Mouse (Mus musculus): Measurements from ENCODE around the gene Adh7.
A peak's percentile ranks its signal among the peaks of the same experiment; 100 is the strongest.

Adh7 gene

DNA sequence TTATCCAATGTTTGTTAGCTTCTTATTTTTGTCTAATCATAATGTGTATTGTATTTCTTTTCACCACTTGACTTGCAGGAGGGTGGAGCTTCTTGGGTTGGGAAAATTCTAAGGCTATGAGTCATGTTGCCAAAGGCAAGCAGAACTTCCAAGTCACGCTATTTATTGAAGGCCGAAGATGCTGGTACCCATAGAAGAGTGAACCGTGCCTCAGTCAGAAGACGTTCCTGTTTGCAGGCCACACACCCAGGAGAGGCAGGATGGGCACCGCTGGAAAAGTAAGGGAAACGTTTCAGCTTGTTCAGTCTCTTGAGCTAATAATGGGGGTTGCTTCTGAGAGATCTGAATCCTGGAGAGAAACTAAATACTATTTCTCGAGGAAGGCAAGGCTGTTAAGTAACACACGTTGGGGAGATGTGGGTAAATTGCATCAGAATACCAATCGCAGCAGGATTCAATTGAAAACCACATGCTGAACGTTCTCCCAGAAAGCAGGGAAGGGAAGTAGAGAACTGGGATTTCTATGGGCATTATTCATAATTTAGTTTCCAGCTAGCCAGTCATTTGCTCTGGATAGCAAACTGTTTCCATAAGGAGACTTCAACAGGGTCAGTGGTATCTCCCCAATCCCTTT lies at the start of gene Adh7:
Adh7 (plus strand) TSS at position 130 of the 634 bp plus-strand sequence.
- no peak for DNase-seq (ENCODE audit: low spot score in 2 of 2)

DNA sequence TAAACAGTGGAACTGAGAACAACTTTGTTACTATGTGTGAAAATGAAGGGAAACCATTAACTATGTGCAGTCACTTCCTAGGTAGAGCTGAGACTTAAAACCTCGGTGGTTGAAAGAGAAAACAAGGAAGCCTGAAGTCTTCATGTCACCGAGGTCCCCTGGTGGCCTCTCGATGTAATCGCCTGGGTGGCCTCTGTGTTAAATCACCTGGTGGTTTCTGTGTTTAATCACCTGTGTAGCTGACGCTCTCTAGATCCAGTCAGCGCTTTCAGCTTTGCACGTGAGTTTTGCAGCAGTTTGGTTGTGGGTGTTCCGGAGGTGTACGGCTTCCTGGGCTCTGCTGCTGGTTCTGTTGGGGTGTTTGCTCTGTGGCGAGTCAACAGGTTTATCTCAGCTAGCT lies 44.3 kb upstream of the Adh7 start:
- DNase-seq (ENCODE audit: low spot score in 2 of 2): peak in 1 of 2 experiments; percentile 15

DNA sequence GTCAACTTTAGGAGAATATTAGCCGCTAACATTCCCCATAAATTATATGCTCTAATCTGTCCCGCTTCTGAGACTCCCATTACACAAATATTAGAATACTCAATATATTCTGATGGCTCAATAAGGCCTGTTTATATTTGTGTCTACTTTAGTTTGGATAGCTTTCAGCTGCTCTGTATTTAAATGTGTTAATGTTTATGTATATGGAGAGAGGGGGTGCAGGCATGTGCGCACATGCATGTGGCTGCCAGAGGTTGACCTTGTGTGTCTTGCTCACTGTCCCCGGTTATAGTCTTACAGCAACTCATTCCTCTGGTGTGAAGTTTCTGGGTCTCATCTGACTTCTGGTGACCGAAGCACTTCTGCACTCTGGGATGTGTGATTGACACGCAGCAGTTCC lies 42.0 kb upstream of the Adh7 start:
- DNase-seq (ENCODE audit: low spot score in 2 of 2): no peak

DNA sequence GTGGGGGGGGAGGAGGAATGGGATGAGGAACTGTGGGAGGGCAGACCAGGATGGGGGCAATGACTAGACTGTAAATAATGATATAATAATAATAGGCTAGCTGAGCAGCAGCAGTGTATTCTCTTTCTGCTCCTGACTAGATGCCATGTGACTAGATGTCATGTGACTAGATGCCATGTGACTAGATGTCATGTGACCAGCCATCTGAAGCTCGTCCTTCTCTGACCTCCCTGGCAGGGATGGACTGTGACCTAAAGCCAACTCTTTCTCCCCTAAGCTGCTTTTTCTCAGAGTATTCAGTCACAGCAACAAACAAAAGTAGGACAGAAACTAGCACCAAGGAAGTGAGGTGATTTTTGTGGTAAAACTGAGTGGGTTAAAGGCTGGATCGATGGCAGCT lies 35.5 kb upstream of the Adh7 start:
- no peak for DNase-seq (ENCODE audit: low spot score in 2 of 2)

DNA sequence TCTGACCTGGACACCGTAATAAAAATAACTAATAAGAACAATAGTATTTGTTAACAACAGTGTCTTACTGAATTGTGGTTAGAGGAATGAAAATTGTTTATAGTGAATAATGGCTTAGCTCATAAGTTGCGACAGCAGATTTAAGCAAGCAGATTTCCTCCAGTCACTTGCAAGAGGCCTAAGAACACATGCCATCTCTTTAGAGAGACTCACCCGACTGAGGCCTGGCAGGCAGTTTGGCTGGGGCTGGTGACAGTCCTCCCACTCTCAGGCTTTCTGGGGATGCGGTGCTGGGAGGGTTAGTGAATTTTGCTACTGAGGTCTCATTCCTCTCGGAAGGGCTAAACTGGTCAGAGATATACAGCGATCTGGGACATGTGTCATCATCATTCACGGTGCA lies 34.2 kb upstream of the Adh7 start:
- no peak for DNase-seq (ENCODE audit: low spot score in 2 of 2)

DNA sequence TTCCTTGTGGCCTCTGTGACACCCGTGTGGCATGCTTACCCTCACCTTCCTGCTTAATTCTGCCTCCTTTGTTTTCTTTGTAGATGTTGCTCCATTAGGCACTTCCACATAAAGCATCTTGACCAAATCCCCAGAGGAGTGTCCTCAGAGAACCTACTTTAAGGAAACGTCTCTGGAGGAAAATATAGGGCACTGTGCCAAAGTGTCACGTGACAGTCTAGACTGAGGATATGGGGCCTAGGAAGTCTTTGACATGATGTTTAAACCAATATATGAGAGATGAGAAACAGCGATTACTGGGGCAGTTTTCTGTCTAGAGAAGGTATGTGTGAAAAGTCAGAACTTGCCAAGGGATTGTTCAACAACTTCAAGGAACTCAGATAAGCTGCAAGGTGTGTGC lies 32.3 kb upstream of the Adh7 start:
- DNase-seq (ENCODE audit: low spot score in 2 of 2): no peak

DNA sequence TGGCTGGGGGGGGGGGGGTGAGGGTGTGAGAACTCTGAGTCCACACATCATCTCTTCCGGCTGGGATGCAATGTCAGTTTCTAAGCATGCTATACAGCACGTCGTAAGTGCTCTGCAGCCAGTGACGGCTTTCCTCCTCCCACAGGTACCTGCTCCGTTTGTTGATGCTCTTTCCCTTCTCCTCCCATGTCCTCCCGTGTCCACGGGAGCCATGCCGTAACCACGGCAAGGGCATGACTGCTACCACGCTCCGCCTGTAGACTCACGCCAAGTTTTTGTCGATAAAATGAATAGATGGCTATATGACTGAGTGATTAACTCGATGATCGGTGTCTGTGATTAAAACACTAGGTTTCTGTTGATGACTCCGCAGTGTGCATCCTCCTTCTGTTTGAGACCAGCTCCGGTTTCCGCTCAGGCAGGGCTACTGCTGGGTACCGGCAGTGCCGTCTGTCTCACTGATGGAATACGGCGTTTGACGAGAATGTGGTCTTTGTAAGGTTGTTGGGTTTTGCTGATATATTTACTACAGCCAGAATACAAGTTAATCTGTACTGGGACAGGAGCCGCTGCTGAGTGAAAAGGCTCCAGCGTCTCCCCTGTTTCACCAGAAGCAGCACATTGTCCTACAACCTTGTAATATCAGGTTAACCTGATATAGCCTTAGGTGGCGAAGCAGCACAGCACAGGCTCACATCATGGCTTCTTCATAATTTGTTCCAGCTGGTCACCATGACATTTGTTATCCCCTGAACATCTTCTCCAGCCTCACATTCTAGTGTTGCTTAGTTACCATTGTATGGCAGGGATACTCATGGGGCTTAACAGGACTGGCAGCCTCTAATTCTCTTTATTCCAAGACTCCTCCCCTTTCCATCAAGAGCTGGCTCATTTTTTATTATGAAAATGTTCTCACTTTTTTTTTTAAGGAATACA lies 31.3 kb upstream of the Adh7 start:
- DNase-seq (ENCODE audit: low spot score in 2 of 2): no peak

DNA sequence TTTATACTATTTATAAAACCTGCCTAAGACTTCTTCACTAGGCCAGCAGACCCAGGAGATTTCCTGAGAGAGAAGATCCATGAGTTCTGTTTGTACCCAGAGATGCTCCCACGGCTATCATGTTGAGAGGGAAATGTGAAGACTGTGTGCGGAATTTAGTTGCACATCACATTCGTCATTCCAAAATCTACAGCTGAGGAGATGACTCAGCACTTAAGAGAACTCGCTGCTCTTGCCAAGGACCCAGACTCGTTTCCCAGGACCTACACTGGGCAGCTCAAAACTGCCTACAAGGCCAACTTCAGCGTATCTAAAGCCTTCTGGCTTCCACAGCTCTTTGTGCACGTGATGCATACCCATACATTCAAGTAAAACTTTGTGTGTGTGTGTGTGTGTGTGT lies 25.3 kb upstream of the Adh7 start:
- DNase-seq (ENCODE audit: low spot score in 2 of 2): no peak

DNA sequence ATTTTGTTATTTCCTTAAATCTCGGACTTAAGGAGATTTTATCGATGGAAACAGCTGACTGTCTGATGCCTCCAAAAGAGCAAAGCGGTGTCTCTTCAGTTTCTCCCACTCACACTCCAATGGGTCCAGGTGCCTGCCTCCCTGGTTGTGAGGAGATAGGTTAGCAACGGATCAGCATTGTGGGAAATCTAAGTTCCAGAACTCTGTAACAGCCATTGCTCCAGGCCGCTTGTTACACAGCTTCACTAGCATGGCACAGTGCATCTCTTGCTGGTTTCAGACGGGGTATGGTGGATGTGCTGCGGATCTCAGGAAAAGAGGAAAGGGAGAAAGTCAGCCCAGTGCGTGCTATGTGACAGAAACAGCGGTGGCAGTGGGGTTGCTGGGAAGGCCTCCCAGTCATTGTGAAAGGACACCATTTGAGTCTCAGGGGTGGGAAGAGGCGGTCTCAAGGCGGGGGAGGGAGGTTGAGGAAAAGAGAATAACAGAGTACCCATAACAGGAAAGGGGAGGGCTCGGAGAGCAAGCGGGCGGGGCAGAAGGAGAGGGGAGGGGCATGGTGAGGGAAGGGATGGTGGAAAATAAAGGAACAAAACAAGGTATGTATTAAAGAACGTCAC lies 23.8 kb upstream of the Adh7 start, which contains the start of gene 4930579F01Rik:
4930579F01Rik (minus strand) TSS at position 143 of the 620 bp plus-strand sequence.
- DNase-seq (ENCODE audit: low spot score in 2 of 2): no peak

DNA sequence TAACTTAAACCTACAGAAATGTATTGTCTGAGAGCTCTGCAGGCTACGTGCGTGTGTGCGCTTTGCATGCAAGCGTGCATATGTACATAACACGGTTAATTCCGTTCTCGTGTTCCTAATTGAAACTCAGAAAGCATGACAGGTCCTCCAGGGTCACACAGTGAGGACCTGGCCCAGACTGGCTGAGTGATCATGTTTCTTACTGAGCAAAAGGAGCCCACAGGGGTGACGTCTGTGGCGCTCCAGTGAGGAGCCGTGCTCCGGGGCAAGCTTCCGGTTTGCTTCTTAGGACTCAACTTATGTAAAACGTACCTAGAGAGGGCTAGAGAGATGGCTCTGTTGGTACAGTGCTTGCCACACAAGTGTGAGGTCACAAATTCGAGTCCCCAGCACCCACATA lies 20.5 kb upstream of the Adh7 start:
- DNase-seq (ENCODE audit: low spot score in 2 of 2): no peak

DNA sequence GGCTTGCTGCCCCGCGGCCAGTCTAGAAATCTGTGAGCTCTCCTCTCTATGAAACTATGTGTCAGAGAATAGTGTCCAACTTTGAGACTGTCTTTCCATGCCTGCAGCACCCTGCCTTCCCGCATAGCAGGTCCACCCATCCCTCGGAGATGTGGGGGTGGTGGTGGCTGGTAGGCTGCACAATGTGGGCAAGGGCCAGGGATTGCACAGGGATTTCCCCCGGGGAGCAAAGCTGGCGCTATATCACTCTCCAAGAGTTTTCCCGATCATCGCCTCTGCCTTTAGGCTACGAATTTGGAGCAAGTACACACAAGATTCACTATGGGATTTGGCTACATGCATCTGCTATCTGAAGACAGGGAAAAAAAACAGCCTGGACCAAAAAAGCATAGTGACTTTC lies 20.0 kb upstream of the Adh7 start:
- no peak for DNase-seq (ENCODE audit: low spot score in 2 of 2)

DNA sequence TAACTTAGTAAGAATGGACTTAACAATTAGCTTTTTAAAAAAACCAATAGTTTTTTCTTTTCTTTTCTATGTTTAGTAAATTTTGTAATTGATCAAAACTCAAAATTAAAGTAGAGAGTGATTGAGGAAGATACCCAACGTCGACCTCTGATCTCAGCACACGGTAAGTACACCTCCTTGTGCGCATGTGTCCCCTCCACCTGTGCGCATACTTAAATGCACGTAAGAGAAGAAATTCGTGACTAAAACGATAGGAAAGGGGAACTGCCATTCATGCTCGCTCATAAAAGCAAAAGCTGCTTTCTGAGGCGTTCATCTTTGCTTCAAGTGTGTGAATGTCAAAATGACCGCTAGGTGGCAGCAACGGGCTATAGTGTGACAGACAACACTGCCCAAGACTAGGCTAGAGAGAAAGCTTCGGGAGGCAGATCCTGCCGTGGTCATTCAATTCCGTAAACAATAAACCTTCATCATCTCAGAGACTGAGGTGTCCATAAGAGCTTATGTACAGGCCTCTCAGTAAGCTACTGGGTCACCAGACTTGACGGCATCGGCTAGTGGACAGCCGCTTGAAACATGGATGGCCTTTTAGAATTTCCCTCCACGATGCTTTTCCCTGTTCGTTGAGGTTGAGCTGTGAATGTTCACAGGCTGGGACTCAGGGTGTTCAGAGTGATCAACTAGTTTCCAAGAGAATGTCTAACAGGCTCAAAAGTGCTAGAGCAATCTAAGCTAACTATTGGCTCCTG lies 19.4 kb upstream of the Adh7 start:
- peak; percentile 55 to 85 for DNase-seq (ENCODE audit: low spot score in 2 of 2)

DNA sequence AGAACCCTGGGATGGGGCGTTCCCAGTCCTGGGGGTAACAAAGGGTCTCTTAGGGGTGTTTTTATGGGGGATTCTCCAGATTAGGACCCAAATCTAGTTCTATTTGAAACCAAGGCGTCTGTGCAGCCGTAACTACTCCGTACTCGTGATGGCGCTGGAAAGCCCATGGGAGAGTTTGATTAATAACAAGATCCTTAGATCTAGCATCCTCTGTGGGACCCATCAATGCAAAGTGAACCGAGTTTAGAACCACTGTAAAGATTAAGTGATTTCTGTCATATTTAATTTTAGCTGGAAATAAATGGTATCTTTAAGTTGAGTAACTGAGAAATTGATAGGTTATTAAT lies 18.9 kb upstream of the Adh7 start:
- DNase-seq (ENCODE audit: low spot score in 2 of 2): no peak

DNA sequence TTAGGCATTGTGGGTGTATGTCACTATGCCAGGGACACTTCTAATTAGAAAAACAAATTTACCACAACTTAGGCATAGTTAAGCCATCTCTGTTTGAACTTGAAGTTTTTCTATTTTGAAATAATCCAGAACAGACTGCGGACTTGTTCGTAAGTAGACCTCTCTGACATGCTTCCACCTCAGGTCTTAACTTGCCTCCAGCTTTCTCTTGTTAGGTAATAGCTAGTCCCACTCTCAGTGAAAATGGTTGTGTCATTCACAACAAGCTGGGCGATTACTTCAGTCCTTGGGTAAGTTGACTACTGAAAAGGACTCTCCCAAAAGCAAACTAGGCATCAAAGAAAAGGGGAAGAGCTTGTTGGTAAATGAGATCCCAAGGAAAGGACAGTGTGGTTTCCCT lies 8.7 kb upstream of the Adh7 start:
- no peak for DNase-seq (ENCODE audit: low spot score in 2 of 2)

DNA sequence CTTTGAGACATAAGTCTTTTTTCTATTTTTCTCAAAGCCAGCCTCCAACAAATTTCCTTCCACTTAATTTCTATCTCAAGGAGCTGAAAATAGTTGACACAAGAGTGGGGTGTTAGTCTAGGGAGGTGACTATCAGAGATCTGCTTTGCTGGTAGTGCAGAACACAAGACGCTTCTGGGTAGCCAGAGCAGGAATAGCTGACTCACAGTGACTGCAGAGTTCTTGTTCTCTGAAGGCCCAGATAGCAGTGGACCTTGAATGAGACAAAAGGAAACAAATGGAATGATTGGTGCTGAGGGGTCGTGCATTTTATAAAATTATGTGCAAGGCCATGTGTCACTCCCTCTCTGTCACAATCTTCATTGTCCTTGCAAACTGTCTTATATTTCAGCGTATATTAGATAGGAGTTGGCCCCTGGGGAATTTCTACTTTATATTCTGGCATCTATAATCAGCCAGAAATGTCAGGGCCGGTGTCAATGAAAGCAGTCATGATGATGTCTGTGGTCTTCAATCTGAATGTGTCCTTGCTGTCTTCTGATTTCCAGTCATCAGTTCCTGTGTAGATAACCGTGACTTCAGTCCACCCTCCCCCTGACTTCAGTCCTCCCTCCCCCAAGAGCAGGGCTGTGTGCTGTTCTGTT lies 7.0 kb upstream of the Adh7 start:
- DNase-seq (ENCODE audit: low spot score in 2 of 2): no peak

DNA sequence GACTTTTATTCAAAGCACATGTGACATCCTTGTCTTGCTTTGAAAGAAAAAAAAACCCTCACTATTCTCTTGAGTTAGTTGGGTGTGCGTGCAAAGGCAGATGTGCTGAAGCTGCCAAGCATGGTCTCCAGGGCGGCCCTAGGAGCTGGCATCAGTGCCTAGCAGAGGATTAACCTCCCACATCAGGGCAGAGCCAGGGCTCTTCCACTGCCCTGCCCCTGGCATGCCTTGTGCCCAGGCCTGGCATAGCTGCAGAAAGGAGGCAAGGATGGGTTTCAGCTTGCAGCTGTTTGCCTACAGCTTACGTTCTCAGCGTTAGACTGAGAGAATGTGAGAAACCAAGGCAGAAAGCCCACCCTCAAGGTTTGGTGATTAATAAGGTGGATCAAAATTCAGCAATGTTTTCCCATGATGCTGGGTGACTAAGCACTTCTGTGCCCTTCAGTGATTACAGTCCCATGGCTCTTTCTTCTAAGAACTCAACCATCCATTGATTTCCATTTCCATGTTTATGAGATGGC lies 5.1 kb upstream of the Adh7 start:
- DNase-seq (ENCODE audit: low spot score in 2 of 2): no peak

DNA sequence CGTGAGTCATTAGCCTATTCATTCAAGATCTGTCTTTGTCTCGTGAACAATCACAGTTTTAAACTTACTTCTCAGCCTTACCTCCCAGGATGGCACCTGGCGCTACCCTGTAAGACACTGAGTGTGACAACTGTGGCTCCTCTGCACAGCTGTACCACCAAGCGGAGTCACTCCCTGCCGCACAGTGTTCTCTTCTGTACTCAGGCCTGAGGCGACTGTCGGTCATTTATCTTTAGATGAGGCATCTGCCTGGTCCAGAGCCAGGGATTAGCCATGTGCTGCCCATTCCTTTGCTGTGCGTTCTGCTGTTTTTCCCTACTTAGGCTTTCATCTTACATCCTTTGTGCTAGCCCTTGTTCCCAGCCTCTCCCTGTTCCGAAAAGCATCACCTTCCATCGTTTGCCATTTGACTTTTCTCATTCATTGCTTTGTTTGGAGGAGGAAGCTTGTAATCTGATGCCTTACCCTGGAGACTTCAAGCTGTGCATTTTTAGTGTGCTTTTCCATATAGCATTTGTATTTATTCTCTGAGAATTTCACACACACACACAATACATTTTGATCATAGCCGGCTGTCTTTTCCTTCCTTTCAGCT lies 2.1 kb upstream of the Adh7 start:
- no peak for DNase-seq (ENCODE audit: low spot score in 2 of 2)

DNA sequence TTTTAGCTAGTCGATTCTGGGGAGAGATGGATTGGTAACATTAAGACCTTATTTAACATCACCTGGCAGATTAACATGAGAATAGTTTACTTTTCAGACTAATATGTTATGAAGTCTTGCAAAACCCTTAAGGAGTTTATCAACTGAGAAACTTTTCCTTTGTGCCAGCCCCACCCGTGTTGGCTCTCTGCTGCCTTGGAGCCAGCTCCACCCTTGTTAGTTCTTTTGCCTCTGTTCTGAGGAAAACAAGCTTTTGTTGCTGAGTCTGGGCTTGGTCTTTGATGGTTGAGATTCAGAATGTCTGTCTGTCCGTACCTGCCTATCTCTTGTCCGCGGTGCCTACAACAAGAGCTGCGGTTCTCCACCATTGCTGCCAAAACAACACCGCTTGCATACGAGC lies 1.5 kb upstream of the Adh7 start:
- no peak for DNase-seq (ENCODE audit: low spot score in 2 of 2)

DNA sequence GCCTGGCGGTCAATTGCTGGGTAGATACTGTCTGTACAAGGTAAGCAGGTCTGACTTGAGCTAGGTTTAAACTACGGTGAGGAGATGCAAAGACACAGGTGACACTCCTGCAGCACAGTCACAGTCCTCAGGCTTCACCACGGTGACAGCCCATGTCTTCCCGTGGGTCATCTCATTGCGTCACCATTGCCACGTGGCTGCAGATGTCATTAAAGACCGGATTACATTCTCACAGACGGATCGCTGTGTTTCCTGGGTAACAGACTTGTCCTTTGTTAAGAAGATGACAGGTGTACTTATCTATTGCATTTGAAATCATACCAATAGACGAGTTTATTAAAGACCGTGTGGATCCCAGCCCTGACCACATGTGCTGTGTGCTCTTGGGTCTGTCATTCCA lies 3.6 kb downstream of the Adh7 start:
- DNase-seq (ENCODE audit: low spot score in 2 of 2): no peak

DNA sequence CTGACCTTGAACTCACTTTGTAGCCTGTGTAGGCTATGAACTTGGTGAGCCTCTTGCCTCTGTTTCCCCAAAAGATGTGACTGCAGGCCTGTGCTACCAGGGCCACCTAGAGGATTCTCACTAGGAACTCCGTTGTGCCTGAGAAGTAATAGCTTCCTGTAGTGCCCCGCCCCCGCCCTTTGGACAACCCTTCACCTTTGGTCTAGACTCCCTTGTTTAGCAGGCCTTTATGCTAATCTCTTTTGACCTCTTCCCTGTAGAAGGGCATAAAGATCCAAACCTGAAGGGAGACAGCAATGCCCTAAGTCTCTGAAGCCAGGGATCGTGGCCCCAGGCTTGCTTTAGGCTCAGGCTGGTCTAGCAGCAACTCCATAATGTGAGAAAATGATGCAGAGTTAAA lies 5.0 kb downstream of the Adh7 start:
- DNase-seq (ENCODE audit: low spot score in 2 of 2): no peak

DNA sequence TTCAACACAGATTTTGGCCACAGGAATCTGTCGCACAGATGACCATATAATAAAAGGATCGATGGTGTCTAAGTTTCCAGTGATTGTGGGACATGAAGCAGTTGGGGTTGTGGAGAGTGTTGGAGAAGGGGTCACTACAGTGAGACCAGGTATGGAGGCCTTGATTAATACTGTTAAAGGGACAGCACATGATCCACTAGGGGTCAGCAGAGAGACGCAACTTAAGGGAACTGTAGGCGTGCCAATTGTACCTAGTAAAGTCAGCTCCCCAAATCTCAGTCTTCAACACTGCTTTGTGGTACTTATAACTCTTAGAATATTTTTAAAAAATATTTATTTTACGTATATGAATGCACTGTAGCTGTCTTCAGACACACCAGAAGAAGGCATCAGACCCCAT lies 5.4 kb downstream of the Adh7 start:
- DNase-seq (ENCODE audit: low spot score in 2 of 2): peak; percentile 11 to 72
